Mouse (Mus musculus) kidney, adult 2 months (tissue): ENCODE results near the gene Cdc20. TPM values are rescaled to one million over a fixed set of nuclear protein-coding genes. Genes with fewer than 3 reads are reported as not detected.

Experiments
- DNase-seq: peaks from one replicate; pipeline ENCODE4 v3.0.0; 2021
- H3K27ac ChIP-seq: fragments of 200-500 bp; 2 replicates; pipeline ENCODE4 v1.5.1; 2012; ENCODE audit warnings: low read depth, low read length, control low read depth, inconsistent platforms; ENCODE audit not compliant: insufficient read depth
- H3K27me3 ChIP-seq: fragments of 200-500 bp; replicated peaks from 2 replicates; pipeline ENCODE4 v1.6.1; 2012; ENCODE audit warnings: mild to moderate bottlenecking, moderate library complexity, low read length, inconsistent platforms; ENCODE audit not compliant: control insufficient read depth, insufficient read depth
- H3K36me3 ChIP-seq: fragments of 200-500 bp; 2 replicates; pipeline ENCODE4 v1.6.1; 2012; ENCODE audit warnings: mild to moderate bottlenecking, moderate library complexity, low read length, inconsistent platforms; ENCODE audit not compliant: control insufficient read depth, insufficient read depth
- H3K4me1 ChIP-seq: fragments of 200-500 bp; 2 replicates; pipeline ENCODE4 v1.6.1; 2011; ENCODE audit warnings: low read length; ENCODE audit not compliant: control insufficient read depth, insufficient read depth
- H3K4me3 ChIP-seq: fragments of 200-500 bp; 2 replicates; pipeline ENCODE4 v1.5.1; 2011; ENCODE audit warnings: mild to moderate bottlenecking, low read depth, low read length, control low read depth; ENCODE audit not compliant: insufficient read depth
- CTCF ChIP-seq: fragments of 200-500 bp; conservative IDR thresholded peaks from 2 replicates; pipeline ENCODE4 v1.5.1; 2011; ENCODE audit warnings: low read depth, mild to moderate bottlenecking, control low read depth, low read length, moderate library complexity, mixed read lengths; ENCODE audit not compliant: insufficient read depth, insufficient read length
- POLR2A ChIP-seq: fragments of 200-500 bp; IDR thresholded peaks from one replicate; pipeline ENCODE4 v1.6.1; 2011; ENCODE audit warnings: low read depth, low read length, control low read depth
- WGBS: fragments of 180-500 bp; shearing (Covaris S2); methylation state at CpG from one replicate; pipeline ENCODE4 v1.1.7; 2018; 5-methylcytosine and 5-hydroxymethylcytosine counted together
- polyA plus RNA-seq: library from polyadenylated mRNA; depleted of rRNA; stranded (reverse); fragments of >200 nt; gene quantifications from 2 replicates; pipeline ENCODE4 v1.2.3, GENCODE M21; 2012

Gene Cdc20
- polyA plus RNA-seq, 1 experiment, result 3.6 TPM

- no peak for DNase-seq
- H3K27ac ChIP-seq, result no peak overlapping the region
- no peaks in the 10 kb centered on the region for H3K27me3 ChIP-seq
- 0 out of 2 replicates have a peak, but pooled peaks cover 6% of the 10 kb centered on the region for H3K4me1 ChIP-seq
- TF ChIP-seq POLR2A, result no peak
- no peaks in the 10 kb centered on the region for H3K36me3 ChIP-seq
- 89% methylated on average over 13 of the region's 13 CpGs for WGBS
- H3K4me3 ChIP-seq, result no peak overlapping the region
These were observed 19.9 kb downstream of the Cdc20 start for GRCm38 (mm10) chr4:118417112-118417797.

- DNase-seq, result no peak
- TF ChIP-seq POLR2A, result no peak
- TF ChIP-seq CTCF, result no peak
- Histone ChIP-seq H3K27me3 (no peaks in the 10 kb centered on the region), H3K4me1 (0 out of 2 replicates have a peak, but pooled peaks cover 4% of the 10 kb centered on the region), H3K4me3 (no peak overlapping the region), H3K36me3 (no peaks in the 10 kb centered on the region), H3K27ac (no peak overlapping the region)
- 94% methylated on average over 5 of the region's 5 CpGs for WGBS
These were observed 20.8 kb downstream of the Cdc20 start for GRCm38 (mm10) chr4:118416329-118416728.

GRCm38 (mm10) chr4:118415779-118416178 is 21.4 kb downstream of the Cdc20 start:
- Histone ChIP-seq H3K36me3 (no peaks in the 10 kb centered on the region), H3K4me1 (0 out of 2 replicates have a peak, but pooled peaks cover under 1% of the 10 kb centered on the region), H3K27me3 (no peaks in the 10 kb centered on the region), H3K4me3 (no peak overlapping the region), H3K27ac (no peak overlapping the region)
- 77% methylated on average over 2 of the region's 2 CpGs for WGBS
- no peak for DNase-seq
- TF ChIP-seq CTCF, result 0 out of 2 replicates have a peak, but pooled peaks have one; percentile 23
- no peak for TF ChIP-seq POLR2A

GRCm38 (mm10) chr4:118413553-118413952 is 23.6 kb downstream of the Cdc20 start:
- no peaks in the 10 kb centered on the region for H3K36me3 ChIP-seq
- no peak for TF ChIP-seq POLR2A
- no peak for TF ChIP-seq CTCF
- no peak overlapping the region for H3K4me3 ChIP-seq
- peaks cover 8% of the 10 kb centered on the region; the same call in 1 of the 2 replicates for H3K4me1 ChIP-seq
- no peaks in the 10 kb centered on the region for H3K27me3 ChIP-seq
- DNase-seq, result no peak
- WGBS, result 91% methylated on average over 5 of the region's 5 CpGs
- no peak overlapping the region for H3K27ac ChIP-seq

- H3K27ac ChIP-seq, result no peak overlapping the region
- DNase-seq, result no peak
- H3K27me3 ChIP-seq, result no peaks in the 10 kb centered on the region
- WGBS, result 71% methylated on average over 5 of the region's 5 CpGs
- no peak overlapping the region for H3K4me3 ChIP-seq
- peaks cover 8% of the 10 kb centered on the region; the same call in 1 of the 2 replicates for H3K4me1 ChIP-seq
- TF ChIP-seq CTCF (no peak), POLR2A (no peak)
- H3K36me3 ChIP-seq, result no peaks in the 10 kb centered on the region
These were observed 26.3 kb downstream of the Cdc20 start for GRCm38 (mm10) chr4:118410871-118411270.

- H3K4me3 ChIP-seq, result peak within 1 kb of the TSS; percentile 93
- peak within 1 kb of the TSS; percentile 54 for H3K27ac ChIP-seq
- peak; percentile 97 for DNase-seq
- TF ChIP-seq POLR2A (no peak), CTCF (no peak)
- under 1% methylated on average over 53 of the region's 53 CpGs for WGBS
- no peaks in the 10 kb centered on the region for H3K36me3 ChIP-seq
- no peaks in the 10 kb centered on the region for H3K27me3 ChIP-seq
- H3K4me1 ChIP-seq, result peaks cover 8% of the 10 kb centered on the region; the same call in 1 of the 2 replicates
These were observed 27.8 kb downstream of the Cdc20 start, which contains the start of the genes Szt2 and Med8 for GRCm38 (mm10) chr4:118409142-118409900. TSS of gene Szt2 (minus strand) at chr4:118409273. TSS of gene Med8 (plus strand) at chr4:118409337.

- TF ChIP-seq CTCF (no peak), POLR2A (no peak)
- 80% methylated on average over 12 of the region's 12 CpGs for WGBS
- no peak for DNase-seq
- H3K27me3 ChIP-seq, result no peaks in the 10 kb centered on the region
- H3K4me3 ChIP-seq, result no peak overlapping the region
- H3K4me1 ChIP-seq, result no peaks in the 10 kb centered on the region
- no peak overlapping the region for H3K27ac ChIP-seq
- peaks cover 3% of the 10 kb centered on the region for H3K36me3 ChIP-seq
These were observed 34.5 kb downstream of the Cdc20 start for GRCm38 (mm10) chr4:118402701-118403100.
